Mouse (Mus musculus) left cerebral cortex, adult 2 months (tissue): ENCODE measurements around the gene Kbtbd12. TPM values are rescaled to one million over a fixed set of nuclear protein-coding genes. Genes with fewer than 3 reads are reported as not detected.

Experiments used
- DNase-seq, 2 experiments: peaks; one replicate each; pipeline ENCODE4 v3.0.0; 2021 to 2022; ENCODE audit warnings: low spot score in 2 of 2, mixed read lengths in 1 of 2; ENCODE audit errors: extremely low spot score in 1 of 2
- H3K27ac ChIP-seq: fragments of 200-600 bp; 2 replicates; pipeline ENCODE4 v1.8.1; 2022
- H3K4me3 ChIP-seq: fragments of 200-600 bp; 2 replicates; pipeline ENCODE4 v1.8.1; 2022
- CTCF ChIP-seq: fragments of 200-600 bp; IDR thresholded peaks from 2 replicates; pipeline ENCODE4 v1.8.1; 2022; ENCODE audit warnings: antibody characterized with exemption, mild to moderate bottlenecking, moderate library complexity
- intact Hi-C: fragments of 180-260 bp; cut with DNase I; formaldehyde crosslinking; loops from one replicate; pipeline ENCODE4 v1.15.1; 2025
- total RNA-seq, 2 experiments: library from RNA; stranded (reverse); gene quantifications; 2 replicates each; pipeline ENCODE4 v1.2.3; 2021

Gene Kbtbd12
- total RNA-seq, 2 experiments from 2014 or later: 0.23 TPM; not detected in 1

GRCm38 (mm10) chr6:88544241-88544640 is 93.5 kb downstream of the Kbtbd12 start:
- H3K27ac ChIP-seq: no peak overlapping the region
- intact Hi-C loops: no loop called here

DNA sequence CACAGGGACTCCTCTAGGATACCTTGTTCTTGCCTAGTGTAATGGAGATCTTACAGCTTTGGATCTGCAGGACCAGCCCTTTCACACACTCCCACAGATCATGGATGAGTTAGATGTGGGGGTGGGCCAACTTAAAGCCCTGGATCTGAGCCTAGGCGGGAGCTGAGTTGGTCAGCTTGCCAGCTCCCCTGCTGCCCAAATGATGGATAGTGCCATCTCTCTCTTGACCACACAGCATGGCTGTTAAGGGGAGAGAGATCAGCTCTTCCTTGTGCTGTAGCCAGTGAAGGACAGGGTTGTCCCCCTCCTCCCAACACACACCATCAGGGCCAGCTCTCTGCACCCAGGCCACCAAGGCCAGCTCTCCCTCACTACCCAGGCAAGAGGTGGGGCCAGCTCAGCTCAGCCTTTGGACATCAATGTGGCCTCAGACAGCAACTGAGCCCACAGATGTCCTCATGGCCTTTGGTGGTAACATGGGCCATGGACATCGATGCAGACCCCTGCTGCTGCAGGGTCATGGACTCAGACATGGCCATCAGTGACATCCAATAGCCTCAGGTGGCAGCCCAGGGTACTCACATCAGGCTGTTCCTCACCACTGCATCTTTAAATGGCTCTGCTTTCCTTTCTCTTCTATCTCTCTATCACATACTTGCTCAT is 97.5 kb downstream of the Kbtbd12 start:
- no peak overlapping the region for H3K4me3 ChIP-seq
- DNase-seq: peak in 1 of 2 experiments; percentile 30
- H3K27ac ChIP-seq: no peak overlapping the region
- intact Hi-C loops: no loop called here
- TF ChIP-seq CTCF: no peak

More at GRCm38 (mm10) chr6:88544241-88544640, 93.5 kb downstream of the Kbtbd12 start:
- H3K4me3 ChIP-seq: no peak overlapping the region
- DNase-seq: no peak
- no peak for TF ChIP-seq CTCF

- intact Hi-C loops: no loop called here
- H3K4me3 ChIP-seq: no peak overlapping the region
- DNase-seq: no peak
- no peak overlapping the region for H3K27ac ChIP-seq
- TF ChIP-seq CTCF: no peak
Measured at GRCm38 (mm10) chr6:88530306-88530705, 107.4 kb downstream of the Kbtbd12 start.

DNA sequence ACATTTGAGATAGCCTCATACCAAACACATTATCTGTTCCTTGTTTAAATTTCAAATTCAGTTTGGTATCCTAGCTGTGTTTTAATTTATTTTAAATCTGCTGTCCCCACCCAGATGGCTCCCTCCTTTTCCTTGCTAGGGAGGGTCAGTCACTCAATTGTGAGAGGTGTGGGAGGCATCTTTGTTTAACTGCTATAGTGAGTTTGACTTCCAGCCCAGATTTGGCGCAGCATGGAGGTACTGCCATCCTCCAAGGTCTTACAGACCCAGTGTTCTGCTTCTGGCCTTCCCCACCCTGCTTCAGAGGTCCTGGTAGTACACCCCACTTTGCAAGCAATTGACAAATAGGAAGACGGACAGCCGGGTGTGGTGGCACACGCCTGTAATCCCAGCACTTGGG is 113.7 kb downstream of the Kbtbd12 start:
- Histone ChIP-seq H3K4me3 (no peak overlapping the region), H3K27ac (no peak overlapping the region; the same call in 1 of the 2 replicates)
- no peak for TF ChIP-seq CTCF
- intact Hi-C loops: loop anchor here (5.0 kb wide), 2 partner anchors 53 to 188 kb away; no protein-coding TSS in a partner anchor
- peak in 1 of 2 experiments; percentile 19 for DNase-seq

DNA sequence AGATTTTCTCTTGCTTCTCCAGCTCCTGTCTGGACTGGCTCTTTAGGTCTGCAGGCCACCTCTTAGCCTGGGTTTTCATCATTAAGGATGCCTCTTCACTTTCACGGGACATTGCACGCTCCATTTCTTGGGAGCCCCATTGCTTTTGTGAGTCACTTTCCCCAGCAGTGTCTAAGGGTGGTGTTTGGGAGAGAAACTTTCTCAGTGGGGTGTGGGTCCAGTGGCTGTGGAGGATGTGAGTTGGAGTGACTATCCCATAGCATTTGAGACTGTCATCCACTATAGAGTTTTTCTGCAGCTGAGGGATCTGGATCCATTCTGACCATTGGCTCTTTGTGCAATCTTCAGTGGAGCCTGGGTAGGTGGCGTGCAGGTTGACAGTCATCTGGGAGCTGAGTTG is 114.3 kb downstream of the Kbtbd12 start:
- no peak for DNase-seq
- no peak for TF ChIP-seq CTCF
- H3K27ac ChIP-seq: peak overlapping the region; percentile 45
- no peak overlapping the region for H3K4me3 ChIP-seq
- intact Hi-C loops: loop anchor here (5.0 kb wide), 2 partner anchors 54 to 189 kb away; no protein-coding TSS in a partner anchor

DNA sequence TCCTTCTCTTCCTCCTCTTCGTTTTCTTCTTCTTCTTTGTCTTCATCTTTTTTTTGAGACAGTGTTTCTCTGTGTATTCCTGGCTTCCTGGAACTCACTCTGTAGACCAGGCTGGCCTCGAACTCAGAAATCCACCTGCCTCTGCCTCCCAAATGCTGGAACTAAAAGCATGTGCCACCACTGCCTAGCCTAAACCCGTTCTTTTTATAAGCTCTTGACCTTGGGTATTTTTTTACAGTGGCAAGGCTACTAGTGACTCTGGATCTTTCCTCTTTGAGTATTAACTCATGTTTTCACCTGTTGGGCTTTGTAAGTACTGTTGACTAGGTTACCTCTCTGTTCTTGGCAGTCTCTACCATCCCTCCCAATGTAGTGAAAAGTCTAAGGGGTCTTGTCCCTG is 114.7 kb downstream of the Kbtbd12 start:
- intact Hi-C loops: loop anchor here (5.0 kb wide), 2 partner anchors 54 to 189 kb away; no protein-coding TSS in a partner anchor
- no peak for TF ChIP-seq CTCF
- Histone ChIP-seq H3K27ac (peak overlapping the region; percentile 45), H3K4me3 (no peak overlapping the region)
- no peak for DNase-seq

DNA sequence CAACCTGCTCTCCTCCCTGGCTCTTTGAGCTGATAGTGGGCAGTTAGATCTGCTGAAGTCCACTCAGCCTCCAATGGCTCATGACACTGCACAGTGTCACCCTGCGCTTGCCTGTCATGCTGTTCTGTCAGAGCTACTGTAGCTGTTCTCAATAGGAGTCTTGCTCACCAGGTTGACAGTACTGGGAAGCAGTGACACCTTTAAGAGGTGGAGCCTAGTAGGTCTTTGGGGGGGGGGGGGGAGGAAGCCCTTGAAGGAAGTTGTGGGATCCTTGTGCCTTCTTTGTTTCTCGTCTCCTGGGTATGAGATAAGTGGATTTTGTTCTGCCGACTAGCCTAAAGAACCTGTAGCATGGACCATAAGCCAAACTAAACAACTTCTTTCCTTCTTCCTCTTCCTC is 115.1 kb downstream of the Kbtbd12 start:
- peak overlapping the region; percentile 78 for H3K27ac ChIP-seq
- no peak for DNase-seq

DNA sequence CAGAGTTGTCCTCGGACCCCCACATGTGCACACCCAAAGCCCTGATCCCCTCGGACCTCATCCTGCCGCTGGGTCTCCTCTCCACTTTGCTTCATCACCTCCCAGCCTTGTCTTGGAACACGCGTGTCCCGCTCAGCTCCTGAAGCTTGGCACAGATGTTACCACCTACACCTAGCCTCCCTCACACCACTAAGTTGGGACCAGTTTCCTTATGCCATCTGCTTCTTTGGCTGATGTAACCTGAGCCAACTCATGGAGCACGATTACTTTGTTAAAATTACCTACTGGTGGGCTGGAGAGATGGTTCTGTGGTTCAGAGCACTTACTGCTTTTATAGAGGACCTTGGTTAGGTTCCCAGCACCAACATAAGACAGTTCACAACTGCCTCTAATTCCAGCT is 115.9 kb downstream of the Kbtbd12 start:
- DNase-seq: peak in 1 of 2 experiments; percentile 45
- intact Hi-C loops: loop anchor here (5.0 kb wide), 2 partner anchors 55 to 190 kb away; no protein-coding TSS in a partner anchor
- H3K27ac ChIP-seq: peak overlapping the region; percentile 78
- no peak overlapping the region for H3K4me3 ChIP-seq
- TF ChIP-seq CTCF: no peak

More for the DNA sequence above, 115.1 kb downstream of the Kbtbd12 start:
- intact Hi-C loops: loop anchor here (5.0 kb wide), 2 partner anchors 55 to 190 kb away; no protein-coding TSS in a partner anchor
- no peak overlapping the region for H3K4me3 ChIP-seq
- no peak for TF ChIP-seq CTCF

- peak; percentile 94 to 96 for DNase-seq
- Histone ChIP-seq H3K27ac (peak within 1 kb of the TSS; percentile 93), H3K4me3 (peak within 1 kb of the TSS; percentile 99)
- no peak; the same call in 1 of the 2 replicates for TF ChIP-seq CTCF
- intact Hi-C loops: loop anchor here (10.0 kb wide), 1 partner anchor 624 kb away; no protein-coding TSS in a partner anchor
Measured at GRCm38 (mm10) chr6:88518404-88519263, 119.1 kb downstream of the Kbtbd12 start, which contains the start of gene Sec61a1. TSS of gene Sec61a1 (minus strand) at chr6:88518905.

- intact Hi-C loops: loop anchor here (10.0 kb wide), 1 partner anchor 623 kb away; no protein-coding TSS in a partner anchor
- Histone ChIP-seq H3K27ac (peak overlapping the region; percentile 93), H3K4me3 (peak overlapping the region; percentile 99)
- TF ChIP-seq CTCF: no peak
- peak in 1 of 2 experiments; percentile 10 for DNase-seq
Measured at GRCm38 (mm10) chr6:88517701-88518403, 119.9 kb downstream of the Kbtbd12 start.

GRCm38 (mm10) chr6:88516667-88517066 is 121.1 kb downstream of the Kbtbd12 start:
- no peak for TF ChIP-seq CTCF
- no peak for DNase-seq
- intact Hi-C loops: loop anchor here (10.0 kb wide), 1 partner anchor 622 kb away; no protein-coding TSS in a partner anchor
- peak overlapping the region; percentile 17 for H3K4me3 ChIP-seq
- H3K27ac ChIP-seq: no peak overlapping the region
